Mouse (Mus musculus) hindbrain, embryonic 16.5 days (tissue): Measurements from ENCODE around the gene Gm47996. TPM values are rescaled to one million over a fixed set of nuclear protein-coding genes. Genes with fewer than 3 reads are reported as not detected.

ENCODE experiments used
- ATAC-seq: fragments of 200-750 bp; cut with Nextera tagmentation; 2 replicates; pipeline ENCODE4 v1.8.0; 2017; ENCODE audit warnings: moderate TSS enrichment, moderate library complexity
- H3K27ac ChIP-seq: fragments of 300-500 bp; sonication (generic); 2 replicates; pipeline ENCODE4 v1.5.1; 2014; ENCODE audit warnings: low read depth, mild to moderate bottlenecking, control low read depth, low read length, moderate library complexity
- H3K27me3 ChIP-seq: fragments of 300-500 bp; sonication (generic); replicated peaks from 2 replicates; pipeline ENCODE4 v1.6.1; 2014; ENCODE audit warnings: low read length; ENCODE audit not compliant: control insufficient read depth, insufficient read depth
- H3K36me3 ChIP-seq: fragments of 300-500 bp; sonication (generic); 2 replicates; pipeline ENCODE4 v1.6.1; 2014; ENCODE audit warnings: mild to moderate bottlenecking, low read length, moderate library complexity, mixed read lengths; ENCODE audit not compliant: control insufficient read depth, insufficient read depth
- H3K4me1 ChIP-seq: fragments of 300-500 bp; sonication (generic); 2 replicates; pipeline ENCODE4 v1.6.1; 2014; ENCODE audit warnings: low read depth, low read length; ENCODE audit not compliant: control insufficient read depth, insufficient read depth
- H3K4me2 ChIP-seq: fragments of 300-500 bp; sonication (generic); 2 replicates; pipeline ENCODE4 v1.6.1; 2014; ENCODE audit warnings: mild to moderate bottlenecking, low read length, control low read depth, moderate library complexity
- H3K4me3 ChIP-seq: fragments of 300-500 bp; sonication (generic); 2 replicates; pipeline ENCODE4 v1.5.1; 2014; ENCODE audit warnings: mild to moderate bottlenecking, low read length, control low read depth, moderate library complexity
- H3K9ac ChIP-seq: fragments of 300-500 bp; sonication (generic); 2 replicates; pipeline ENCODE4 v1.6.1; 2014; ENCODE audit warnings: low read depth, mild to moderate bottlenecking, control low read depth, low read length, moderate library complexity
- H3K9me3 ChIP-seq: fragments of 300-500 bp; sonication (generic); 2 replicates; pipeline ENCODE4 v1.6.1; 2014; ENCODE audit warnings: mild to moderate bottlenecking, low read length, moderate library complexity; ENCODE audit not compliant: control insufficient read depth
- WGBS: fragments of 180-500 bp; shearing (Covaris S2); extraction: QIAGEN DNeasy Blood & Tissue Kit; methylation state at CpG from one replicate; pipeline ENCODE4 v1.1.7; 2014; 5-methylcytosine and 5-hydroxymethylcytosine counted together
- polyA plus RNA-seq: library from polyadenylated mRNA; unstranded; fragments of >200 nt; fragmentation: Nextera tagmentation; extraction: Ambion mirVana; gene quantifications from 2 replicates; pipeline ENCODE4 v1.2.1, GENCODE M21; 2015

Gm47996 gene
- polyA plus RNA-seq, 1 experiment from 2014 or later, result not detected

GRCm38 (mm10) chr1:151251194-151252010 lies 41.5 kb downstream of the Gm47996 start:
- Histone ChIP-seq H3K4me3 (no peak overlapping the region), H3K4me2 (peak overlapping the region; percentile 32), H3K9ac (no peak overlapping the region), H3K27ac (no peak overlapping the region), H3K36me3 (no peaks in the 10 kb centered on the region), H3K27me3 (no peaks in the 10 kb centered on the region), H3K9me3 (no peaks in the 10 kb centered on the region), H3K4me1 (no peaks in the 10 kb centered on the region)
- ATAC-seq, result peak; percentile 45; the same call in 1 of the 2 replicates
- WGBS, result 70% methylated on average over 14 of the region's 14 CpGs

- no peaks in the 10 kb centered on the region for H3K4me1 ChIP-seq
- no peak overlapping the region for H3K9ac ChIP-seq
- WGBS, result 86% methylated on average over 5 of the region's 5 CpGs
- H3K4me3 ChIP-seq, result no peak overlapping the region
- no peak for ATAC-seq
- H3K4me2 ChIP-seq, result no peak overlapping the region
- H3K27me3 ChIP-seq, result no peaks in the 10 kb centered on the region
- no peak overlapping the region for H3K27ac ChIP-seq
- no peaks in the 10 kb centered on the region for H3K9me3 ChIP-seq
- H3K36me3 ChIP-seq, result no peaks in the 10 kb centered on the region
Measured at GRCm38 (mm10) chr1:151255422-151255821, 45.5 kb downstream of the Gm47996 start.

- Histone ChIP-seq H3K9me3 (no peaks in the 10 kb centered on the region), H3K4me1 (no peaks in the 10 kb centered on the region), H3K4me2 (no peak overlapping the region), H3K27me3 (no peaks in the 10 kb centered on the region), H3K4me3 (no peak overlapping the region), H3K9ac (no peak overlapping the region), H3K36me3 (no peaks in the 10 kb centered on the region), H3K27ac (no peak overlapping the region)
- WGBS, result 76% methylated on average over 14 of the region's 14 CpGs
- no peak for ATAC-seq
Measured at GRCm38 (mm10) chr1:151258090-151258954, 48.4 kb downstream of the Gm47996 start.

GRCm38 (mm10) chr1:151259061-151259460 lies 49.1 kb downstream of the Gm47996 start:
- H3K4me2 ChIP-seq, result no peak overlapping the region
- H3K27me3 ChIP-seq, result no peaks in the 10 kb centered on the region
- no peak for ATAC-seq
- no peak overlapping the region for H3K4me3 ChIP-seq
- no peaks in the 10 kb centered on the region for H3K9me3 ChIP-seq
- no peaks in the 10 kb centered on the region for H3K36me3 ChIP-seq
- H3K27ac ChIP-seq, result no peak overlapping the region
- no peaks in the 10 kb centered on the region for H3K4me1 ChIP-seq
- no peak overlapping the region for H3K9ac ChIP-seq
- WGBS, result 42% methylated on average over 8 of the region's 8 CpGs

Other genes starting within 250 kb of the Gm47996 start
- 1.3 and 1.5 TPM in 2 replicates for gene Hmcn1, start 216.7 kb upstream of the Gm47996 start, polyA plus RNA-seq
- gene Gm47985, start 27.6 kb upstream of the Gm47996 start, polyA plus RNA-seq, result not detected in 2 replicates
- not detected in 2 replicates for gene Gm8947, start 17.8 kb upstream of the Gm47996 start, polyA plus RNA-seq
- gene Gm47995, start 11.7 kb upstream of the Gm47996 start, polyA plus RNA-seq, result not detected in 2 replicates
- not detected in 2 replicates for gene 3110040M04Rik, start 6.0 kb upstream of the Gm47996 start, polyA plus RNA-seq
- gene Ivns1abp, start 134.3 kb downstream of the Gm47996 start, polyA plus RNA-seq, result 195 and 223 TPM in 2 replicates
- 12.6 and 15.1 TPM in 2 replicates for gene Swt1, start 218.3 kb downstream of the Gm47996 start, polyA plus RNA-seq
- gene Trmt1l, start 218.4 kb downstream of the Gm47996 start, polyA plus RNA-seq, result 38.4 and 41.4 TPM in 2 replicates